Mouse (Mus musculus) T-cell, adult 2 months (primary cell): ENCODE data around the gene Gng2.
"Not testable (repeated sequence)": the region's sequence is repeated elsewhere in the genome, so short reads cannot be mapped to it uniquely, and the experiment has no call there.

Source experiments
- DNase-seq: peaks from one replicate; pipeline ENCODE4 v3.0.0; 2022; ENCODE audit warnings: low spot score

Gene Gng2

DNA sequence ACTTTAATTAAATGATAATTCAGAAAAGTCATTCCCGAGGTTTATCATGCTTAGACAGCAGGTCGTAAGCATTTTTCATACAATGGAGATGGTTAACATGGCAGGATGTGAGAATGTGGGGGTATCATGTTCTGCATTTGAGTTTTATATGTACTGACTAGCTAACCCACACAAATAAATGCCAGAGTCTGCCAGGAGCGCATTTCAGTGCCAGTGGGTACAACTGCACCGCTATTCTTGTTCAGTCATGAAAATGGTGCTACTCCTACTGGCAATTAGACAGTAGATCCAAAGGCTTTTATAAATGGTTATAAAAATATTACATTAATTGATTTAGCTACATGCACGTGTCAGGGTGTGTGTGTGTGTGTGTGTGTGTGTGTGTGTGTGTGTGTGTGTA is 38.9 kb downstream of the Gng2 start:
- DNase-seq = no peak

DNA sequence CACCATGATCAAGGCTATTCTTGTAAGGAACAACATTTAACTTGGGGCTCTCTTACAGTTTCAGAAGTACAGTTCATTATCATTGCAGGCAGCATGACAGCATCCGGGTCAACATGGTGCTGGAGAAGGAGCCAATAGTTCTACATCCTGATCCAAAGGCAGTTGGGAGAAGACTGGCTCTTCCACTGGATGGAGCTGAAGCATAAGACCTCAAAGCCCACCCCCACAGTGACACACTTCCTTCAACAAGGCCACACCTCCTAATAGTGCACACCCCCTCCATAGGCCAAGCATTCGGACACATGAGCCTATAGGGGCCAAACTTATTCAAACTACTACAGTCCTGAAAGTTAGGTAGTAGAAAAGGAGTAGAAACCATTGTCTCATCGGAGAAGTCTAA is 42.3 kb downstream of the Gng2 start:
- no peak for DNase-seq

DNA sequence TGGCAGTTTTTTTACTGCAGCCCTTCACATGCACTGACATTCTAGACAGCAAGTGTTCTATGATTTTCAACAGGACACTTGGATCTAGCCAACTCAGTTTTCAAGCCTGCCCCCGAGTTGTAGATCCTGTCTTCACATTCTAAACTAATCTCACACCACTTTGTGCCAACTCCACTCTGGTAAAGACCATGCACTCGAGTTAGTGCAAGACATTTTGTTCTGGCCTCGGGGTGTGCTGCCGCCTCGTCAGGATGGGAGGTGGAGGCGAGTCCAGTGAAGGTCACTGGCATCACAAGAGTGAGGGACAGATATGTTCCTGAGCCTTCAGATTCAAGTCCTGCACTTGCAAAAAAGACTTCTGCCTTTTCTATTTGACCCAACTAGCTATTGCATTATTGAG is 44.1 kb downstream of the Gng2 start:
- no peak for DNase-seq

DNA sequence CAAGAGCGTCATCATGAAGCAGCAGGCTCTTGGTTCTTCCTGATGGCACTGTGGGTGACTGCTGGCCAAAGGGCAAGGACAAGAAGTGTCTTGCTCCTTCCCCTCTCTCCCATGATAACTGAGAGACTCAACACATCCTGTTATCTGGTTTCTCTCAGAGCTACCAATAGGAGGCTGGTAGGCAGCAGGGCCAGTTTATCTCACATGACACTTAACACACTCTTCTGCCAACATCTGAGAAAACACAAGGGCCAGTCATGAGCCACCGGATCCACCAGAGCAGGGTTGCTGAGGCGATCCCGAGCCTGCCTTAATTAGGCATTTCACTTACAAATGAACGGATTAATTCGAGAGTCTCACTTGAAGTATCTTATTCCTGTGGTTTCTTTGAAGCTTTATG is 49.5 kb downstream of the Gng2 start:
- DNase-seq = no peak

DNA sequence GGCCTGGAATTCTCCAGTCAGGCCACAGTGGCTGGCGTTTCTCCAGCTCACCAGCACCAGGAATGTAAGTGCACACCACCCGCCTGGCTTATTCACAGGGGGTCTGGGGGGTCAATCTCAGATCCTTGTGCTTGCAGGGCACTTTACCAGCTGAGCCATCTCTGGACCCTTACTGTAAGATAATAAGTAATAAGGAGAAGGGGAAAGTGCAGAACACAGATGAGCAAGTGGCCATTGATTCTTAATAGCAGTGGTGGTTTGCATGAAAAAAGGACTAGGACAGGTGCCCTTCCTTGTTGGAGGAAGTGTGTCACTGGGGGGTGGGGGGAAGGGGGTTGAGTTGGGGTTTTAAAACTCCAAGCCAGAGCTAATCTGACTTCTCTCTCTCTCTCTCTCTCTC is 50.3 kb downstream of the Gng2 start:
- DNase-seq = no peak

DNA sequence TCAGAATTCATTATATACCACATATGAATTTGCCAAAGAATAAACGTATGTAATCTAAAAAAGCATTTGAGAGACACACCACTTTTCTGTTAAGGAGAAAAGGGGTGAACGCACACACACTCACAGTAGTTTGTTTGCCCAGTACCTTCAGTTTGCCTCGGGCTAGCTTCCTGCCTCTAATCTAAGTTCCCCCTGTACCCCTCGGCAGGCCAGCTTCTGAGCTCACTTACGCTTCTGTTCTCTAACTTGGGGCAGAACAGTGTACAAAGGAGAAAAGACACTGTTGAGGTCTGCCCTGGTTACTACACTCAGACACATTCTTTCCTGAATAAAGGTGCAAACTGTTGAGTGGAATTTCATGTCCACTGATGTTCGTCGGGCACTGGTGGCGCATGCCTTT is 51.1 kb downstream of the Gng2 start:
- no peak for DNase-seq

DNA sequence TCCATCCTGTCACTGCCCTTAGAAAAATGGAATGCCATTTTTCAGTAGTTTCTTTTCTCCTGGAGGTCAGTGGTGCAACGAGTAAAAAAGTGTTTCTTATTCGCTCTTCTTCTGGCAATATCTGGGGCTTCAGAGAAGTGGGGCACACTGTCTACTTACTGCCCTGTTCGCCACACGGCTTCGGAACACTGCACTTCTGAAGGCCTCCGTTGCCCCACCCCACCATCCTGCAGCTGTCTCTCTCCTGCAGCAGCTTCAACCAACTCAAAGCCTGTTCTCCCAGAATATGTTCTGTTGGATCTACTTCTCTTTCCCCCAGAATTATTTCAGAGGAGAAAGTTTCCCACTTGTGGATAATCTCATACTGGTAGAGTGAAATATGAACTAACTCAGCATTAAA is 52.3 kb downstream of the Gng2 start:
- no peak for DNase-seq

DNA sequence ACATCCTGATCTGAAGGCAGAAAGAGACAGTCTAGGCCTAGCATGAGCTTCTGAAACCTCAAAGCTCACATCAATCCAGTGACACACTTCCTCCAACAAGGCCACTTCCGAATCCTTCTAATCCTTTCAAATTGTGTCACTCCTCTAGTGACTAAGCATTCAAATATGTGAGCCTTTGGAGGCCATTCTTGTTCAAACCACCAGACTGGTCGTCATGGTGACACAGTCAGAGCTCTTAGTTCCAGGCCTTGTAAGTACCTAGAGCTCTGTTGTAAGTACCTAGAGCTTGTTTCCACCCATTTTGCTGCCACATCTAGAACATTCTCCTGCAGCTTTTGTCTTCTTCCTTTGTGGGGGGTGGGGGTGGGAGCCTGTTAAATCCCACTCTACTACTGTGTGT is 53.3 kb downstream of the Gng2 start:
- no peak for DNase-seq

DNA sequence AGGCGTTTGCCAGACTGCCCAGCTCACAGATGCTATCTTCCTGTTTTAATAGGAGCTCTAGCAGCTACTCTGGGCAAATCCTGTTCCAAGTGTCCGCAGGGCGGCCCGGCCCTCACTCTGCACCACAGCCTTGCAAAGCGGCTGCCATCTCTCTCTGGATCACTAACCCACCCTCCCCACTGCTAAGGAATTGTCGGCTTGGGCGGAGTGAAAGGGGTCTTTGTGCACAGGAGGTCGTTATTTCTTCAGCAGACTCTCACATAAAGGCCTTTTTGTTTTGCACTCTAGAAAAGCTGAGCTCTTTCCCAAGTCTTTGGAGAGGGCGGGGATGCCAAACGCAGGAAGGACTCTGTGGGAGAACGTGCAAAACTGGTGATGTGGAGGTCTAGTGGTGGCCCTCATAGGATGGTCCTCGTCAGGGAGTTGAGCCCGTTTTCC is 57.2 kb downstream of the Gng2 start:
- no peak for DNase-seq

DNA sequence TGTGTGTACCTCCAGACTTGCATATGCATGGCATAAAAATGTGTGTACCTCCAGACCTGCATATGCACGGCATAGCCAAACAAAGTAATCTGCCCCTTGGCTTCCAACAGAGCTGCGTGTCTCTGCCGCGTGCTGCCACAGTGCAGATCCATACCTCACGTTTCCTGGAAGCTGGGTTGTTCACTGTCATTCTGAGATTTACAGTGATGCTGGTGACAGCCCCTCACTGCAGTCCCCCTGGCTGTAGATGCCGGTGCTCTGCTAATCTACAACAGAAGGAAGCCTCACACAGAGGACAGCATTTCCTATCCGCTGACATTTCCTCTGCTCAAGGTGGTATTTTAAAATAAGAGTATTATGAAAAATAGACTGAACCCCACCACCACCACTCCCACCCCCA is 57.6 kb downstream of the Gng2 start:
- no peak for DNase-seq

DNA sequence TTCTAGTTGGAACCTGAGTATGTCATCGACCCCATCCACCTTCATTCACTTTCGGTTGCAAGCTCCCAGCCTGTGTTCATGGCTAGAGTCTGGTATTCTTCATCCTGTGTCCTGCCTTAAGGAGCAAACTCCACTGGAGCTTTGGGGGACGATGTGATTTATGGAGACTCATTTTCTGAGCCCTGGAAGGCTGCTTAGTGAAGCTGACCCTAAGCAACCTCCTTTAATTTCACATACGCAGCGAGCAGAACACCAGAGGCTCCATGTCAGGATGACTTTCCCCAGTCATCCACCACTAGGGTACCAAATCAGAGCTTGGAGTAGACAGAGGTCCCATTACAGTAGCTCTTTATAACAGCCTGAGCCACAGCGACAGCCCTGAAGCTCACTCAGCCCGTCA is 59.9 kb downstream of the Gng2 start:
- no peak for DNase-seq

DNA sequence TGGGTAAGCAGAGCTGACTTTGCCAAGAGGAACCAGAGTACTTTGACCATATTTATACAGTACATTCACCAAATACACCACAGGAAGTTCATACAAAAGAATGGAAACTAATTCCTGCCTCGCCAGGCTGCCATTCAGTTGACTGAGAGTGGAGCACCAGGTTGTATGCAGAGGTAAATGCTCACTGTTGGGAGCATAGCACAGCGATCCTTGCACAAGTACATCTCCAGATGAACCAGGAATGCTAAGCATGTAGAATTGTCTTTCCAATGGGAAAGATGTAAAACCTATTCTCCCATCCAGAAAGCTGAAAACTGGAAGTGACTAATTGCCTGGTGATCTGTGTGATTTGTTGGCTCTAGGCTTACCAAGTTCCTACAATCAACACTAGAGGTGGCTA is 61.1 kb downstream of the Gng2 start:
- DNase-seq = no peak

DNA sequence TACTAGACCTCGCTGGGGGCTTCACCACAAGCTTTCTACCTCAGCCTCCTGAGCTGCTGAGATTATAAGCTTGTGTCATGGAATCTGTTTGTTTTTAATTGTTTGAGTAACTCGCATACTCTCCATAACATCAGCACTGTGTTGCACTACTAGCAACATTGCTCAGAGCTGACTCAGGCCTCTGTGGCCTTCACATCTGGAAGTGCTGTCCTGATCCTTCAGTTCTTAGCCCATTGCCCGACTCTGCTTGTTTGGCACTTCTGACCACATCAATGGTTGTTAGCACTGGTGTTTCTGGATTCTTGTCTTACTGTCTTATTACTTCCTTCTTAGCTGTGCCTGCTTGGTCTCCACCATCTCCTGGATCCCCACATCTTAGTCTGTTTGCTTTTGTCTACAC is 64.5 kb downstream of the Gng2 start:
- DNase-seq = no peak

DNA sequence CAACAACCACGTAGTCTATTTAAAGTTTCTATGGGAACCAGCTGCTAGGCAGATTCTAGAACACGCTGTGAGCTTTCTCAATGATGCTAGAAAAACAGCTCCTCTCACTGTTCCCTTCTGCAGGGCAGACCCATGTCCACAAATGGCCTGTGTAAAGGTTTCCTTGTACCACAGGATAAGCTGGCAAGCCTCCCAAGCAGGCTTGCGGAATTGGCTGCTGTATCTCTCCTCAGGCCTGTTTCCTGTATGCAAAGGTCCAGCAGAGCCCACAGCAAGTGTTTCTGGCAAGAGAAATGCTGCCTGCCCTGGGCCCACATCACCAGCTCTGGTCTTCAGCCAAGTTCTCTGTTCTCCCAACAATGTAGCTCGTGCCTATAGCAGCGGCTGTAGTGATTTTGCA is 71.8 kb downstream of the Gng2 start:
- DNase-seq = no peak

DNA sequence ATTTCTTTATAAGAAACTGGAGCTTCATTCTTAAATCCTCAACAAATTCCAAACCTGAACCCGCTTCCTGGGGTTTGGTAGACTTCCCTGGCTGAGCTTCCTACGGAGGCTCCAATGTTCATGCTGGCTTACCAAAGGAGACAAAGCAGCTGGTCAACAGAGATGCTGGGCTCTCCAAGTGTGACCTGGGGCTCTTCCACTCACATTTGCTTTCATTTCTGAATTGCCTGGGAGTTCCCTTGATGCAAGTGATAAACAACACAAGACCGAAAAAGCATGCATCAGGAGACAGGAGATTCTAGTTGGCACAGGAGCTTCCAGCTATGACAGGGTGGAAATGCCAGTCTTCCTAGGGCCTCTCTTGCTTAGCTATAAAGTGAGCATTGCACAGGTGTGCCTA is 72.6 kb downstream of the Gng2 start:
- DNase-seq = no peak

DNA sequence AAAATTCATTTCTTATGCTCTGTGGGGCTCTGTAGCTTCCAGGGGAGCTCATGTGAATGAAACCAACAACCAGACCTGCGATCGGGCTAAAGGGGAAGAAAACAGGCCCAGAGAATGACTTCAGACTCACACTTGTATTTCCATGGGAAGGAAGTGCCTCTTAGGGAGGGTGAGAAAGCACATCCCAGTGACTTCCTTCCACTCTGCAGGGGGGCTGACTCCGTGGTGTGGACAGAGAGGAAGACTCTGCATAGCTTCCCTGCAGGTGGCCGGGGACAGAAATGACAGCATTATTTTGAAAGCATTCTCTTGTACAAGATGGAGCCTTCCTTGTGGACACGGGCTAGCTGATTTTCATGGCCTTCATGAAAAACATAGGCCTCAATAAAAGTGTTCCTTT is 73.4 kb downstream of the Gng2 start:
- DNase-seq = no peak

DNA sequence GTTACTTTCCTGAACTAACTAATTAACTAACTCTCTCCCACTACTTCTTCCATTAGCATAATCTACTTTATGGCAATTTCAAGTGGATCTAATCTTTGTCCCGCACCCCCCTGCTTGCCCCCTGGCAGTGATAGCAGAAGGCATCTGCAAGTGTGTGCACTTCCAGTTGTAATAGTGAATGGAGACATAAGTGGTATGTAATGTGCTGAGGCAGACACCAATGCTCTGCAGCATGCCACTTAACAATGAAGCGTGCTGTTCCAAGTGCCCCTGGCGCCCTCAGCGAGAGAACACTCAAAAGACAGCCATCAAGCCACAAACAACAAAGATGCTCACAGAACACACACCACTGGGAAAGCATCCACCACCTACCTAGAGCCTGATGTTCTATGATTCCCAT is 76.9 kb downstream of the Gng2 start:
- no peak for DNase-seq

DNA sequence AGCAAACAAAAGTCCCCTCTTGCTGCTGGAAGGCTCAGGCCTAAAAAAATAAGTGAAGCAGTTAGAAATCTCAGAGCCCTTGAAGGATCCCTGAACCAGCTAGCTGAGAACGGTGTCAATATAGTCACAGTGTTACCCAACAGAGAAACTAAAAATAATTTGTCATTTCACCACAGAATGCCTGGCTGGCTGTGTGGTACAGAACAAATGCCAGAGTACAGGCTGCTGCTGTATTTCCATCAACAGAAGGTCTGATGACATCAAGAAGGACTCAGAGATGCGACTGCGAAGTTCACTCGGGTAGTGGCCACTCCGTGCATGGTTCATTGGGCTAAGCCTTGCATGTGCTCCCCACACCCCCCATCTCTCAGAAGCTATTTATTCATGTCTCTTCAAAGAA is 89.9 kb downstream of the Gng2 start:
- no peak for DNase-seq

DNA sequence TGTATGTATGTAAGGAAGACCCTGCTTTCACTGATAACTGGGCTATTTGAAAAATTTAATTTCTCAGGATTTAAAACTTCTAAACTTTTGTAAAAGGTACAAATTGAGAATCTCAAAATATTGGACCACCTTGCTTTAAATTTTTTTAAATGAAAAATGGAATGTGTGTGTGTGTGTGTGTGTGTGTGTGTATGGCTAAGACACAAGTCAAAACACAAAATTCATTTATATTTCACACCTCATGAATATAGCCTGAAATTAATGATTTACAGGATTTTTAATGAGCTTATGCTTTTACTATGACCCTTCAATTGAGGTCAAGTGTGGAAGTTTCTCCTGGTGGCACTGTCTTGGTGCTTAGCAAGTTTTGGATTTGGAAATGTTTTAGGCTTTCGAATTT is 93.0 kb downstream of the Gng2 start:
- DNase-seq = not testable (repeated sequence)

DNA sequence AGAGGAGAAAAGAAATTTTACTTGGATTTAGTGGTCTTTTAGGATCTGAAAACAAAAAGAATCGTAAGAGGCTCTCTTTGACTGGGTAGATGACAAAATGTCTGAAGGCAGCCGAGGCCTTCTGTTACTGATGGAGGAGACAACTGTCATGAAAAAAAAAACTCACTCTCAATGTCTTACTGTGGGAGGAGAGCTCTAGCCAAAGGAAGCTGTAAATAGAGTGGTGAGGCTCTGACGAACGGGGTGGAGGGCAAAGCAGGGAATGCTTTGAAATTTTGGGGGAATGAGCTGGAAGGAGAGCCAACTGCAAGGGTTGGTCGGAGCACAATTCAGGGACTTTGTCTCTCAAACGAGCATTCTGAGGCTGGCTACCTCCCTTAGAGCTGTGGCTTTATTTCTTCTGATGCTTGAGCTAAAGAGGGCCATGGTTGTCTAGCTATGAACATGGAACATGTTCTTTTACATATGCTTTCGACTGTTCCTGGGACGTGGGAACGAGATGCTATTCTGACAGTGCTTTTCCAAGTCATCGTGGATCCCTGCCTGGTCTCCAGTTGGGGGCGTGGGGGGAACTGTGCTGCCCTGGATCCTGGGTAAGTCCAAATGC is 103.1 kb downstream of the Gng2 start:
- DNase-seq = no peak

DNA sequence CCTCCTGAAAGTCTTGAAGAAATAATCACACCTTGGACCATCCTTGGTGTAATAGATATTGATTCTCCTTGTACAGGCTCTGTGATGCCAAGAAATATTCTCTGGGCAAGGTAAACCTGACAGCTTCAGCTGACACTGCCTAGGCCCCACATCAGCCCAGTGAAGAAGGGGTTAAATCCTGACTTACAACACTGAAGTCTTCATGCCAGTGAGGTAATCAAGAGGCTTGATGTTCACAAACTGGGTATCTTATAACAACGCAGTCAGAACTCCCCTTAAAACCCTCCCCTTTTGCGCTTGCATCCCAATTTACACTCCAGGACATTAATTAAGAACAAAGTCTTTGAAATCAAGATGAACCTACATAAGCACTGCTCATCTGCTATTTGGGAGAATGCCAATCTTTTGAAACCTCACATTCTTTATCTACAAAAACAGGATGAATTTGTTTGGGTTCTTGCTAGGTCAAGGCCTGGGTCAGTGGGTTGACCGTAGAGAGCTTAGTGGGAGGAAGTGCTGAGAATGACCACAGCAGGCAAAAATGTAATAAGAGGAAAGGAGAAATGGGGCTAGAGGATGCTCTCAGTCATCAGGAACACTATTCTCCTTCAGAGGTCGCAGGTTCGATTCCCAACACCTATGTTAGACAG is 110.0 kb downstream of the Gng2 start:
- no peak for DNase-seq

DNA sequence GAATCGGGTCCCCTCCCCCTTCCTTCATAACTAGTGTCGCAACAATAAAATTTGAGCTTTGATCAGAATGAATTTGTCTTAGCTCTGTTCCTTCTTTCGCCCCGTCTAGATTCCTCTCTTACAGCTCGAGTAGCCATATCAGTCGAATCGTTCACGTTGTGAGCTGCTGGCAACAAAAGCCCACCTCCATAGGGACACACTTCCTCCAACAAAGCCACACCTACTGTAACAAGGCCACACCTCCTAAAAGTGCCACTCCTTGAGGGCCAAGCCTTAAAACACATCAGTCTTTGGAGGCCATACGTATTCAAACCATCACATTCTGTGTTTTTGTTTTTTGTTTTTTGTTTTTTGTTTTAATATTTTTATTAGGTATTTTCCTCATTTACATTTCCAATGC is 112.3 kb downstream of the Gng2 start:
- DNase-seq = not testable (repeated sequence)

DNA sequence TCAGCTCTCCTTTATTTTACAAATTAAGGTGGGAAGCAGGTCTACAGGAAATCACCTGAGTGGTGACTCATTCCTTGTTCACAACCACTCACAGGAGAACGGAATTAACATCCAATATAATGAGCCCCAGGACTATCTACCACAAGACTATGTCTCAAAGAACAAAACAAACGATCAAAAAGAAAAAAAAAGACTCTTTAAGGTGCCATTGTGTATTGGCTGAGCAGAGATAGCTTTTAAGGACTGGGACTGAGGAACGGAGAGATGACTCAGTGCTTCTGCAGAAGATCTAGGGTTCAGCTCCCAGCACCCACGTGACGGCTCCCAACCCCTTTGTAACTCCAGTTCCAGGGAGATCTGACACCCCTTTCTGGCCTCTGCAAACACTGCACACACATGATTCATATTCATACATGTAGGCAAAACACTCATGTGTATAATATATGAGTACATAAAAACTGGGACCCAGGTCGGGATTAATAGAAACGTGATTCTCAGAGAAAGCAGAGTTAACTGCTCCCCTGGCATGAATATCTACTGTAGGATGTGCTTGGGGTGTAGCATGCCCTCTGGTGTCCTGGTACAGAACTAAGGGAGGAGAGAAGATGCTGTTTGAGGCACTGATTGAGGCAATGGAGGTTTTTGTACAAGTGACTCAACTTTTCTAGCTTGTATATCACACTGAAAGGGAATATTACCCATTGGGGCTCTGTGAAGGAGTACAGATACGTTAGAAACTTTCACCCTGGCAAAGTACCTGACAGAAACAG is 115.9 kb downstream of the Gng2 start:
- no peak for DNase-seq

DNA sequence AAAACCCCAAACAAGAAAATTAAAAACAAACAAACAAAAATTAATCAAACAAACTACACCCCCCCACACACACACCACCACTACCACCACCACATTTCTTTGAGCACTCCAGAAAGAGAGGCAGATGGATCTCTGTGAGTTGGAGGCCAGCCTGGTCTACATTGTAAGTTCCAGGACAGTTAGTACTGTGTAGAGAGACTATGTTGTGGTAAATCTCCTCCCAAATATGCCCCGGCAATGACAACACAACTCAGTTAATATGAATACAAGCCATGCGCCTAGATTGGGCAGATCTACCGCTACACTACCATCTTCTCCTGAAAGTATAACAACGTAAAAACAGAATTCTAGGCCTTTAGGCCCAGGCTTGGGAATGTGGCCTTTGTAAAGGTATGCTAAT is 117.1 kb downstream of the Gng2 start:
- DNase-seq = no peak
